In the genomic region with DNA sequence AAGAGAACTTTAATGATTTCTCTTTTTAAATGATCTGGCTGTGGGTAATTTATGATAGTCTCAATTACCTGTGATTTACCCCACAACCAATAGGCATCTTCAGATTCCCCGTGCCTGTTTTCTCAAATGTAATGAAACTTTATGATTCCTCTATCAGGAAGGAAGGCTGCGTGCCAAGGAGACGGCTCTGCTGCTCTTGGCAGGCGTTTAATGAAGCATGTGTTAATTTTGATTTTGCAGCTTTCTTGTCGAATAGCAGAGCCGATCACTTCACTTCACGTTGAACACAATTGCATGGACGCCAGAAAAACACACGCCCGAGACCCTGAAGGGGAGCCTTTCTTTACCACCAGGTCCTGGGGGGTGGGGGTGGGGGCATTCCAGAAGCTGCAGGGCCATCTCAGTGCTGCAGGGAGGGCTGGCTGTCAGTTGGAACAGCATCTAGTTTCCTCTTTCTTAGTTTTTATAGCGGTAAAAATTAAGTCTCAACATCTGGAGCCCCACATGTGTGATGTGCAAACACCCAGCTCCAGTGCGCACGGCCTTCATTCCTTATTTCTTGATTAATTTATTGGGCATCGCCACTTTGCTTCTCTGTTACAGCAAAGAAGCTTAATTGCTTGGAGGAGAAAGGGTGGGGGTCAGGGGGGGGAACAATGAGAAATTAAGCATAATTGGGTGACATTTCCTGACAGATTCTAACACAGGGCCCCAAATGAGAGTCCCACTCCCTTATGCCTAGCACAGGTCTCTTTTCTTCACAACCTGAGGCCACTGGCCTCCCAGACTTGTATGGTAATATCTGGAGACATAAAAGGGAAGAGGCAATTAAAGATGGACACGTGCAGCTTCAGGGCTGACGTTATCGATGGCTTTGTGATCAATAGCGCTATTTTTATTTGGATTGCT, we compare ENCODE assay signal across 10 mouse cellular contexts.
DNase-seq lines count a peak whose midpoint lies in the region; ATAC-seq lines count a peak whose summit lies in the region.
"Had no signal": no experiment of that assay in that cellular context is flagged by ENCODE, and none has a peak within 500 bp of the region (broad histone marks: within the 10 kb centered on the region; RNA-seq: fewer than 3 reads in every experiment).

No protein-coding gene starts in this region.

- no peak overlapping the region for H3K4me3 ChIP-seq in neural tube, embryonic 11.5 days (ENCODE audit: low read depth, low read length)
- H3K4me3 ChIP-seq in neural tube, embryonic 15.5 days (replicated peaks): no peak overlapping the region
- H3K4me3 ChIP-seq: heart, embryonic 13.5 days had no signal

- peak overlapping the region; percentile 26 for H3K9ac ChIP-seq in neural tube, embryonic 11.5 days (ENCODE audit: low read length)
- H3K9ac ChIP-seq in neural tube, embryonic 15.5 days (replicated peaks): no peak overlapping the region
- H3K9ac ChIP-seq: heart, embryonic 13.5 days had no signal

- H3K27ac ChIP-seq in neural tube, embryonic 11.5 days (ENCODE audit: low read depth, low read length): peak overlapping the region; percentile 85
- H3K27ac ChIP-seq in neural tube, embryonic 15.5 days (replicated peaks): peak overlapping the region; percentile 56
- H3K27ac ChIP-seq: heart, embryonic 13.5 days had no signal

- peak; percentile 54; the same call in 1 of the 2 replicates for ATAC-seq in neural tube, embryonic 11.5 days (ENCODE audit: insufficient read depth, low FRiP score, low TSS enrichment)
- peak; percentile 32 for ATAC-seq in neural tube, embryonic 15.5 days (ENCODE audit: low FRiP score)
- no peak for ATAC-seq in inflammation-experienced regulatory T-cells, adult 6 months

- intact Hi-C loops in heart, postnatal 25 days (cut with DNase I): no loop called here

- H3K9me3 ChIP-seq in neural tube, embryonic 11.5 days (ENCODE audit: control insufficient read depth, low read length): no peaks in the 10 kb centered on the region
- H3K9me3 ChIP-seq in neural tube, embryonic 15.5 days (replicated peaks): no peaks in the 10 kb centered on the region

- WGBS in neural tube, embryonic 11.5 days: 36% methylated on average over 18 of the region's 18 CpGs
- WGBS in large intestine, adult 2 months: 32% methylated on average over 18 of the region's 18 CpGs
- 11% methylated on average over 18 of the region's 18 CpGs for WGBS in neural tube, embryonic 15.5 days

- H3K27me3 ChIP-seq in neural tube, embryonic 11.5 days (ENCODE audit: control insufficient read depth, insufficient read depth, low read length): no peaks in the 10 kb centered on the region
- H3K27me3 ChIP-seq in neural tube, embryonic 15.5 days (replicated peaks): no peaks in the 10 kb centered on the region
- H3K27me3 ChIP-seq: heart, embryonic 13.5 days had no signal

- peak; percentile 73 for DNase-seq in heart, adult 11 months
- no peak for DNase-seq in heart, postnatal 25 days (ENCODE audit: low spot score)
- DNase-seq in neural tube, embryonic 11.5 days (ENCODE audit: low spot score): no peak
- DNase-seq in neural tube, embryonic 10.5 days (ENCODE audit: extremely low spot score, low spot score): no peak
- peak; percentile 6 for DNase-seq in large intestine, adult 2 months (ENCODE audit: low read depth, low spot score)
- DNase-seq in thymus, postnatal 4 days: no peak
- DNase-seq: cerebellum, adult 11 months had no signal

- peaks cover 9% of the 10 kb centered on the region for H3K4me1 ChIP-seq in neural tube, embryonic 11.5 days (ENCODE audit: control insufficient read depth, insufficient read depth, low read length)
- peaks cover 42% of the 10 kb centered on the region for H3K4me1 ChIP-seq in neural tube, embryonic 15.5 days
- H3K4me1 ChIP-seq: heart, embryonic 13.5 days had no signal

- H3K4me2 ChIP-seq in neural tube, embryonic 11.5 days (ENCODE audit: low read depth): no peak overlapping the region
- H3K4me2 ChIP-seq in neural tube, embryonic 15.5 days: peak overlapping the region; percentile 23; the same call in 1 of the 2 replicates
- H3K4me2 ChIP-seq: heart, embryonic 13.5 days had no signal

- no peaks in the 10 kb centered on the region for H3K36me3 ChIP-seq in neural tube, embryonic 11.5 days (ENCODE audit: control insufficient read depth, insufficient read depth, low read length)
- no peaks in the 10 kb centered on the region for H3K36me3 ChIP-seq in neural tube, embryonic 15.5 days
- H3K36me3 ChIP-seq: heart, embryonic 13.5 days had no signal

Comparison
In these comparisons a context has a peak if more than half of its experiments do, and no peak if none do; other contexts are left out.
1. DNase-seq: peak in heart, adult 11 months (single experiment) and large intestine, adult 2 months (single experiment); none in heart, postnatal 25 days (single experiment), neural tube, embryonic 11.5 days (single experiment), neural tube, embryonic 10.5 days (single experiment) and thymus, postnatal 4 days (single experiment).